Mouse (Mus musculus) forebrain, embryonic 10.5 days (tissue): ENCODE measurements at regions not wholly inside any gene's neighbourhood (a gene's known extent, or its start where the extent isn't known, plus 50 kb on each side); places are given as distances from the start of the nearest gene placed in this dataset.

Experiments used
- DNase-seq: peaks from one replicate; pipeline ENCODE4 v3.0.0-alpha.2; 2017; ENCODE audit warnings: low spot score; ENCODE audit errors: extremely low spot score
- H3K27ac ChIP-seq: fragments of 300-500 bp; sonication (generic); 2 replicates; pipeline ENCODE4 v1.5.1; 2016; ENCODE audit warnings: mild to moderate bottlenecking
- H3K27me3 ChIP-seq: fragments of 300-500 bp; sonication (generic); 2 replicates; pipeline ENCODE4 v1.6.1; 2016; ENCODE audit warnings: mild to moderate bottlenecking; ENCODE audit not compliant: poor library complexity, severe bottlenecking
- H3K36me3 ChIP-seq: fragments of 300-500 bp; sonication (generic); replicated peaks from 2 replicates; pipeline ENCODE4 v1.6.1; 2016; ENCODE audit warnings: mild to moderate bottlenecking, moderate library complexity
- H3K4me1 ChIP-seq: fragments of 300-500 bp; sonication (generic); 2 replicates; pipeline ENCODE4 v1.6.1; 2016
- H3K4me3 ChIP-seq: fragments of 300-500 bp; sonication (generic); 2 replicates; pipeline ENCODE4 v1.5.1; 2016; ENCODE audit warnings: mild to moderate bottlenecking, moderate library complexity
- H3K9me3 ChIP-seq: fragments of 300-500 bp; sonication (generic); 2 replicates; pipeline ENCODE4 v1.6.1; 2016; ENCODE audit warnings: mild to moderate bottlenecking, moderate library complexity
- WGBS: fragments of 180-500 bp; shearing (Covaris S2); methylation state at CpG from one replicate; pipeline ENCODE4 v1.1.7; 2016; 5-methylcytosine and 5-hydroxymethylcytosine counted together

- Histone ChIP-seq H3K4me1 (peaks cover 12% of the 10 kb centered on the region), H3K4me3 (no peak overlapping the region), H3K9me3 (no peaks in the 10 kb centered on the region), H3K36me3 (no peaks in the 10 kb centered on the region), H3K27me3 (no peaks in the 10 kb centered on the region), H3K27ac (no peak overlapping the region)
- DNase-seq: no peak
- WGBS: 88% methylated on average over 4 of the region's 4 CpGs
These were observed 57.1 kb upstream of the Sfrp2 start for GRCm38 (mm10) chr3:83708973-83709372.

- Histone ChIP-seq H3K4me1 (peaks cover 12% of the 10 kb centered on the region), H3K27me3 (no peaks in the 10 kb centered on the region)
- 79% methylated on average over 1 of the region's 1 CpGs for WGBS
These were observed 56.6 kb upstream of the Sfrp2 start for GRCm38 (mm10) chr3:83709531-83709930.

GRCm38 (mm10) chr3:83710995-83711541, 55.1 kb upstream of the Sfrp2 start:
- WGBS: 75% methylated on average over 10 of the region's 10 CpGs
- DNase-seq: no peak
- no peaks in the 10 kb centered on the region for H3K27me3 ChIP-seq
- no peaks in the 10 kb centered on the region for H3K36me3 ChIP-seq
- peaks cover 12% of the 10 kb centered on the region for H3K4me1 ChIP-seq
- H3K4me3 ChIP-seq: no peak overlapping the region
- peak overlapping the region; percentile 44; the same call in 1 of the 2 replicates for H3K27ac ChIP-seq
- H3K9me3 ChIP-seq: no peaks in the 10 kb centered on the region

More at GRCm38 (mm10) chr3:83709531-83709930, 56.6 kb upstream of the Sfrp2 start:
- Histone ChIP-seq H3K9me3 (no peaks in the 10 kb centered on the region), H3K27ac (no peak overlapping the region), H3K4me3 (no peak overlapping the region), H3K36me3 (no peaks in the 10 kb centered on the region)
- no peak for DNase-seq

GRCm38 (mm10) chr3:83712355-83712754, 53.8 kb upstream of the Sfrp2 start:
- H3K27ac ChIP-seq: no peak overlapping the region
- no peak overlapping the region for H3K4me3 ChIP-seq
- no peak for DNase-seq
- no peaks in the 10 kb centered on the region for H3K9me3 ChIP-seq
- no peaks in the 10 kb centered on the region for H3K36me3 ChIP-seq
- H3K4me1 ChIP-seq: peaks cover 15% of the 10 kb centered on the region
- H3K27me3 ChIP-seq: no peaks in the 10 kb centered on the region
- 82% methylated on average over 2 of the region's 2 CpGs for WGBS

- Histone ChIP-seq H3K27ac (no peak overlapping the region), H3K9me3 (no peaks in the 10 kb centered on the region), H3K4me1 (peaks cover 21% of the 10 kb centered on the region), H3K4me3 (no peak overlapping the region), H3K27me3 (no peaks in the 10 kb centered on the region), H3K36me3 (no peaks in the 10 kb centered on the region)
- WGBS: 52% methylated on average over 6 of the region's 6 CpGs
- no peak for DNase-seq
These were observed 51.5 kb upstream of the Sfrp2 start for GRCm38 (mm10) chr3:83714572-83714971.
